Mouse (Mus musculus): ENCODE results near the gene Zfp658. TPM values are rescaled to one million over a fixed set of nuclear protein-coding genes. Genes with fewer than 3 reads are reported as not detected.

Gene Zfp658
- polyA plus RNA-seq, 1 experiment: 0.19 TPM

- TF ChIP-seq CTCF (IDR thresholded peaks at IDR 0.05; ENCODE audit: control insufficient read depth, insufficient read depth, insufficient replicate concordance, low read depth, low read length) (no peak), POLR2A (IDR thresholded peaks at IDR 0.05; ENCODE audit: control insufficient read depth, low read depth, low read length) (no peak)
These were observed 51.9 kb downstream of the Zfp658 start for GRCm38 (mm10) chr7:43613816-43614551.

GRCm38 (mm10) chr7:43622927-43623326, 60.9 kb downstream of the Zfp658 start:
- H3K36me3 ChIP-seq (ENCODE audit: control insufficient read depth, insufficient read depth, low read length): no peaks in the 10 kb centered on the region
- no peaks in the 10 kb centered on the region for H3K27me3 ChIP-seq (ENCODE audit: control insufficient read depth, insufficient read depth, low read length)
- peaks cover 5% of the 10 kb centered on the region for H3K4me1 ChIP-seq (ENCODE audit: control insufficient read depth, insufficient read depth, low read length)
- H3K27ac ChIP-seq (ENCODE audit: control insufficient read depth, insufficient read depth, low read depth, low read length): no peak overlapping the region
- H3K4me3 ChIP-seq (ENCODE audit: control insufficient read depth, low read depth, low read length): no peak overlapping the region
- no peak for TF ChIP-seq POLR2A (IDR thresholded peaks at IDR 0.05; ENCODE audit: control insufficient read depth, low read depth, low read length)

More at GRCm38 (mm10) chr7:43613816-43614551, 51.9 kb downstream of the Zfp658 start:
- Histone ChIP-seq H3K27ac (ENCODE audit: control insufficient read depth, insufficient read depth, low read depth, low read length) (no peak overlapping the region), H3K4me1 (ENCODE audit: control insufficient read depth, insufficient read depth, low read length) (no peaks in the 10 kb centered on the region), H3K4me3 (ENCODE audit: control insufficient read depth, low read depth, low read length) (no peak overlapping the region), H3K36me3 (ENCODE audit: control insufficient read depth, insufficient read depth, low read length) (no peaks in the 10 kb centered on the region), H3K27me3 (ENCODE audit: control insufficient read depth, insufficient read depth, low read length) (no peaks in the 10 kb centered on the region)

GRCm38 (mm10) chr7:43623819-43624218, 61.8 kb downstream of the Zfp658 start:
- Histone ChIP-seq H3K27ac (ENCODE audit: control insufficient read depth, insufficient read depth, low read depth, low read length) (no peak overlapping the region), H3K27me3 (ENCODE audit: control insufficient read depth, insufficient read depth, low read length) (no peaks in the 10 kb centered on the region), H3K36me3 (ENCODE audit: control insufficient read depth, insufficient read depth, low read length) (no peaks in the 10 kb centered on the region), H3K4me3 (ENCODE audit: control insufficient read depth, low read depth, low read length) (no peak overlapping the region), H3K4me1 (ENCODE audit: control insufficient read depth, insufficient read depth, low read length) (peaks cover 5% of the 10 kb centered on the region)
- no peak for TF ChIP-seq POLR2A (IDR thresholded peaks at IDR 0.05; ENCODE audit: control insufficient read depth, low read depth, low read length)
- no peak for TF ChIP-seq CTCF (IDR thresholded peaks at IDR 0.05; ENCODE audit: control insufficient read depth, insufficient read depth, insufficient replicate concordance, low read depth, low read length)

Other genes with a start within 250 kb of the Zfp658 start
- 6.7 TPM in 2 replicates for gene Zfp715, start 249.0 kb upstream of the Zfp658 start, polyA plus RNA-seq (2012; rRNA removed)
- gene Siglecf, start 210.9 kb upstream of the Zfp658 start, polyA plus RNA-seq (2012; rRNA removed): 0.10 and 0.11 TPM in 2 replicates
- gene Siglecg, start 154.1 kb upstream of the Zfp658 start, polyA plus RNA-seq (2012; rRNA removed): 0.05 and 0.06 TPM in 2 replicates
- gene Lim2, start 134.6 kb upstream of the Zfp658 start, polyA plus RNA-seq (2012; rRNA removed): 0.07 TPM in 1 of 2 replicates, not detected in the other
- gene Nkg7, start 125.2 kb upstream of the Zfp658 start, polyA plus RNA-seq (2012; rRNA removed): 0.25 TPM in 1 of 2 replicates, not detected in the other
- gene Cldnd2, start 121.5 kb upstream of the Zfp658 start, polyA plus RNA-seq (2012; rRNA removed): 247 and 279 TPM in 2 replicates
- gene Etfb, start 118.2 kb upstream of the Zfp658 start, polyA plus RNA-seq (2012; rRNA removed): 50.5 and 51.5 TPM in 2 replicates
- 5.4 and 7.5 TPM in 2 replicates for gene Gm45233, start 118.1 kb upstream of the Zfp658 start, polyA plus RNA-seq (2012; rRNA removed)
- 10.9 and 12.9 TPM in 2 replicates for gene Vsig10l, start 99.1 kb upstream of the Zfp658 start, polyA plus RNA-seq (2012; rRNA removed)
- 7.4 and 8.1 TPM in 2 replicates for gene Iglon5, start 72.2 kb upstream of the Zfp658 start, polyA plus RNA-seq (2012; rRNA removed)
- 12.4 and 13.8 TPM in 2 replicates for gene 4931406B18Rik, start 56.3 kb upstream of the Zfp658 start, polyA plus RNA-seq (2012; rRNA removed)
- gene Cd33, start 17.8 kb upstream of the Zfp658 start, polyA plus RNA-seq (2012; rRNA removed): 7.5 and 8.1 TPM in 2 replicates
- gene Zfp719, start 17.4 kb downstream of the Zfp658 start, polyA plus RNA-seq (2012; rRNA removed): 2.9 and 3.8 TPM in 2 replicates
- 9.2 and 10.6 TPM in 2 replicates for gene Zfp819, start 44.9 kb downstream of the Zfp658 start, polyA plus RNA-seq (2012; rRNA removed)
- 0.16 TPM in 1 of 2 replicates, not detected in the other for gene Ceacam18, start 72.5 kb downstream of the Zfp658 start, polyA plus RNA-seq (2012; rRNA removed)
- gene Siglece, start 97.9 kb downstream of the Zfp658 start, polyA plus RNA-seq (2012; rRNA removed): 4.7 and 6.1 TPM in 2 replicates
- 0.74 and 1.2 TPM in 2 replicates for gene Ctu1, start 109.8 kb downstream of the Zfp658 start, polyA plus RNA-seq (2012; rRNA removed)
- gene Klk14, start 128.2 kb downstream of the Zfp658 start, polyA plus RNA-seq (2012; rRNA removed): 0.23 and 0.40 TPM in 2 replicates
- gene Klk13, start 150.3 kb downstream of the Zfp658 start, polyA plus RNA-seq (2012; rRNA removed): not detected in 2 replicates
- gene Klk12, start 206.6 kb downstream of the Zfp658 start, polyA plus RNA-seq (2012; rRNA removed): not detected in 2 replicates
- gene Klk11, start 212.3 kb downstream of the Zfp658 start, polyA plus RNA-seq (2012; rRNA removed): not detected in 2 replicates
- not detected in 2 replicates for gene Klk10, start 218.8 kb downstream of the Zfp658 start, polyA plus RNA-seq (2012; rRNA removed)
- gene Klk9, start 229.6 kb downstream of the Zfp658 start, polyA plus RNA-seq (2012; rRNA removed): not detected in 2 replicates
- 0.09 and 0.31 TPM in 2 replicates for gene Klk8, start 235.3 kb downstream of the Zfp658 start, polyA plus RNA-seq (2012; rRNA removed)
- not detected in 2 replicates for gene Klk7, start 249.0 kb downstream of the Zfp658 start, polyA plus RNA-seq (2012; rRNA removed)